Mouse (Mus musculus) adrenal gland, adult 8-10 months (tissue): ENCODE data around the gene R3hdm4. TPM values are rescaled to one million over a fixed set of nuclear protein-coding genes. Genes with fewer than 3 reads are reported as not detected.
A peak's percentile ranks its signal among the peaks of the same experiment; 100 is the strongest.
"Not testable (repeated sequence)": the region's sequence is repeated elsewhere in the genome, so short reads cannot be mapped to it uniquely, and the experiment has no call there.

ENCODE experiments used
- DNase-seq: peaks from one replicate; pipeline ENCODE4 v3.0.0; 2022
- total RNA-seq, 4 experiments: library from RNA; stranded (reverse); gene quantifications; 2 replicates each; pipeline ENCODE4 v1.2.4; 2022

Gene R3hdm4
- total RNA-seq, 4 experiments from 2014 or later: 99.4 to 132 (median 112) TPM

- no peak for DNase-seq
Measured at GRCm38 (mm10) chr10:79897316-79898245, 23.4 kb downstream of the R3hdm4 start.

- no peak for DNase-seq
Measured at GRCm38 (mm10) chr10:79896814-79897213, 24.2 kb downstream of the R3hdm4 start.

- DNase-seq: no peak
Measured at GRCm38 (mm10) chr10:79896306-79896705, 24.7 kb downstream of the R3hdm4 start.

GRCm38 (mm10) chr10:79892451-79893118 lies 28.4 kb downstream of the R3hdm4 start:
- DNase-seq: peak; percentile 60

GRCm38 (mm10) chr10:79890670-79891069 lies 30.3 kb downstream of the R3hdm4 start, which contains the start of gene Cfd:
Gene Cfd, plus strand, starts transcription at chr10:79890853.
- DNase-seq: no peak

- DNase-seq: no peak
Measured at GRCm38 (mm10) chr10:79889386-79889785, 31.6 kb downstream of the R3hdm4 start.

GRCm38 (mm10) chr10:79886611-79887010 lies 34.4 kb downstream of the R3hdm4 start:
- DNase-seq: no peak

GRCm38 (mm10) chr10:79886054-79886453 lies 35.0 kb downstream of the R3hdm4 start, which contains the start of gene Elane:
Gene Elane, plus strand, starts transcription at chr10:79886247.
- DNase-seq: no peak

GRCm38 (mm10) chr10:79884938-79885337 lies 36.1 kb downstream of the R3hdm4 start:
- not testable (repeated sequence) for DNase-seq

GRCm38 (mm10) chr10:79884446-79884845 lies 36.6 kb downstream of the R3hdm4 start:
- DNase-seq: peak; percentile 73

GRCm38 (mm10) chr10:79883297-79884084 lies 37.5 kb downstream of the R3hdm4 start:
- peak; percentile 64 for DNase-seq

GRCm38 (mm10) chr10:79881981-79882380 lies 39.0 kb downstream of the R3hdm4 start:
- DNase-seq: no peak

- no peak for DNase-seq
Measured at GRCm38 (mm10) chr10:79880721-79881120, 40.3 kb downstream of the R3hdm4 start.

- no peak for DNase-seq
Measured at GRCm38 (mm10) chr10:79879527-79879926, 41.5 kb downstream of the R3hdm4 start.

- DNase-seq: no peak
Measured at GRCm38 (mm10) chr10:79877757-79878156, 43.3 kb downstream of the R3hdm4 start.

GRCm38 (mm10) chr10:79877174-79877573 lies 43.8 kb downstream of the R3hdm4 start:
- no peak for DNase-seq

GRCm38 (mm10) chr10:79874290-79874862 lies 46.6 kb downstream of the R3hdm4 start, which contains the start of the genes Prtn3 and Plppr3:
Gene Prtn3, plus strand, starts transcription at chr10:79874476.
Gene Plppr3, minus strand, starts transcription at chr10:79874634.
- DNase-seq: no peak

- no peak for DNase-seq
Measured at GRCm38 (mm10) chr10:79873715-79874289, 47.2 kb downstream of the R3hdm4 start.

- DNase-seq: no peak
Measured at GRCm38 (mm10) chr10:79873313-79873712, 47.7 kb downstream of the R3hdm4 start.

GRCm38 (mm10) chr10:79872862-79873261 lies 48.1 kb downstream of the R3hdm4 start:
- DNase-seq: no peak

- no peak for DNase-seq
Measured at GRCm38 (mm10) chr10:79871845-79872244, 49.2 kb downstream of the R3hdm4 start.

- no peak for DNase-seq
Measured at GRCm38 (mm10) chr10:79866601-79867000, 54.4 kb downstream of the R3hdm4 start.
